Mouse (Mus musculus): ENCODE measurements around the gene Rundc3a. TPM values are rescaled to one million over a fixed set of nuclear protein-coding genes. Genes with fewer than 3 reads are reported as not detected.
A peak's percentile ranks its signal among the peaks of the same experiment; 100 is the strongest.

Gene Rundc3a
- polyA plus RNA-seq, 1 experiment from 2014 or later, result 106 TPM

GRCm38 (mm10) chr11:102411061-102411460, 17.9 kb downstream of the Rundc3a start:
- no peak overlapping the region for H3K4me3 ChIP-seq (replicated peaks; ENCODE audit: low read length)
- no peak overlapping the region for H3K27ac ChIP-seq
- DNase-seq (ENCODE audit: low spot score) (no peak), ATAC-seq (ENCODE audit: low FRiP score) (no peak)
- no peaks in the 10 kb centered on the region for H3K27me3 ChIP-seq (ENCODE audit: control insufficient read depth, insufficient read depth, low read length)
- WGBS, result 75% methylated on average over 3 of the region's 3 CpGs
- H3K9me3 ChIP-seq (ENCODE audit: control insufficient read depth, low read length), result no peaks in the 10 kb centered on the region
- H3K4me2 ChIP-seq (replicated peaks), result no peak overlapping the region
- H3K9ac ChIP-seq, result no peak overlapping the region
- H3K4me1 ChIP-seq (replicated peaks; ENCODE audit: control insufficient read depth, insufficient read depth, low read length), result peaks cover 13% of the 10 kb centered on the region
- no peaks in the 10 kb centered on the region for H3K36me3 ChIP-seq (replicated peaks; ENCODE audit: control insufficient read depth, insufficient read depth)

GRCm38 (mm10) chr11:102411704-102412103, 18.5 kb downstream of the Rundc3a start:
- H3K4me1 ChIP-seq (replicated peaks; ENCODE audit: control insufficient read depth, insufficient read depth, low read length), result peaks cover 7% of the 10 kb centered on the region
- 10% methylated on average over 11 of the region's 11 CpGs for WGBS
- no peaks in the 10 kb centered on the region for H3K9me3 ChIP-seq (ENCODE audit: control insufficient read depth, low read length)
- no peak overlapping the region for H3K27ac ChIP-seq
- H3K9ac ChIP-seq, result no peak overlapping the region
- peak; percentile 97 for DNase-seq (ENCODE audit: low spot score)
- no peaks in the 10 kb centered on the region for H3K27me3 ChIP-seq (ENCODE audit: control insufficient read depth, insufficient read depth, low read length)
- no peaks in the 10 kb centered on the region for H3K36me3 ChIP-seq (replicated peaks; ENCODE audit: control insufficient read depth, insufficient read depth)
- ATAC-seq (ENCODE audit: low FRiP score), result no peak
- H3K4me2 ChIP-seq (replicated peaks), result no peak overlapping the region
- no peak overlapping the region for H3K4me3 ChIP-seq (replicated peaks; ENCODE audit: low read length)

GRCm38 (mm10) chr11:102413059-102413458, 19.9 kb downstream of the Rundc3a start:
- H3K36me3 ChIP-seq (replicated peaks; ENCODE audit: control insufficient read depth, insufficient read depth), result no peaks in the 10 kb centered on the region
- H3K27ac ChIP-seq, result no peak overlapping the region
- no peak overlapping the region for H3K9ac ChIP-seq
- no peak overlapping the region for H3K4me2 ChIP-seq (replicated peaks)
- no peaks in the 10 kb centered on the region for H3K9me3 ChIP-seq (ENCODE audit: control insufficient read depth, low read length)
- no peak overlapping the region for H3K4me3 ChIP-seq (replicated peaks; ENCODE audit: low read length)
- WGBS, result 75% methylated on average over 8 of the region's 8 CpGs
- DNase-seq (ENCODE audit: low spot score), result no peak
- H3K27me3 ChIP-seq (ENCODE audit: control insufficient read depth, insufficient read depth, low read length), result no peaks in the 10 kb centered on the region
- ATAC-seq (ENCODE audit: low FRiP score), result no peak
- H3K4me1 ChIP-seq (replicated peaks; ENCODE audit: control insufficient read depth, insufficient read depth, low read length), result 0 out of 2 replicates have a peak, but pooled peaks cover under 1% of the 10 kb centered on the region

DNA sequence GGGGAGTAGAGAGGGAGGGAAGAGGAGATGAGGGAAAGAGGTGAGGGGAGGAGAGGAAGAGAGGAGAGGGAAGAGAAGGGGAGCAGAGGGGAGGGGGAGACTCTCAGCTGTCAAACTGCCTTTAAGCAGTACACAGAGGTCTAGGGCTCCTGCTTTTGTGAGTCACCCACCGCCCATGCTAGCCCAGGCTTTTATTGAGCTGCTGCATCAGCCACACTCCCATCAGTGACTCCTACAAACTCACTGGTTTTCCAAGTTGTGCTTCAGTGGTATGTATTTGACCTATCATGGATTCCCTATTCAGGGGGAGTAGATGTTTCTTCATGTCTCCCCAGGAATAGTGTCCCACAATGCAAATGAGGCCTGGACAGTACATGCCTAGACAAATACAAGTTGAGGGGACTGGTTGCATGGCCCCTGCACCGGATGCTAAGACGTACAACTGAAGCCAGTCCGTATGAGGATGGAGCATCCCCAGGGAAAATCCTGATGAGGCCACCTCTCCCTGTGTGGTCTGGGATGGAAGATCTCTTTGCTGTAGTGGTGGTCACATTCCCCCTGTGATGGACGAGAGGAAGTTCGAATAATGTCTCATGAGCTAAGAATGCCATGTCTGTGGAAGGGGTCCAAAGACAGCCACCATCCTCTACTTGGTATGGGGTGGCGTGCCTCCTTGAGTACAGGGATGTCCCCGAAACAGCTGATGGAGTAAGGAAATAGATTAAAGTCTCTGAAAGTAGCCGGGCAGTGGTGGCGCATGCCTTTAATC, 22.0 kb downstream of the Rundc3a start:
- Histone ChIP-seq H3K4me3 (replicated peaks; ENCODE audit: low read length) (no peak overlapping the region), H3K27me3 (ENCODE audit: control insufficient read depth, insufficient read depth, low read length) (no peaks in the 10 kb centered on the region), H3K36me3 (replicated peaks; ENCODE audit: control insufficient read depth, insufficient read depth) (no peaks in the 10 kb centered on the region), H3K4me1 (replicated peaks; ENCODE audit: control insufficient read depth, insufficient read depth, low read length) (no peaks in the 10 kb centered on the region), H3K4me2 (replicated peaks) (no peak overlapping the region), H3K9ac (no peak overlapping the region), H3K9me3 (ENCODE audit: control insufficient read depth, low read length) (no peaks in the 10 kb centered on the region), H3K27ac (no peak overlapping the region)
- no peak for ATAC-seq (ENCODE audit: low FRiP score)
- WGBS, result 73% methylated on average over 10 of the region's 10 CpGs
- no peak for DNase-seq (ENCODE audit: low spot score)

DNA sequence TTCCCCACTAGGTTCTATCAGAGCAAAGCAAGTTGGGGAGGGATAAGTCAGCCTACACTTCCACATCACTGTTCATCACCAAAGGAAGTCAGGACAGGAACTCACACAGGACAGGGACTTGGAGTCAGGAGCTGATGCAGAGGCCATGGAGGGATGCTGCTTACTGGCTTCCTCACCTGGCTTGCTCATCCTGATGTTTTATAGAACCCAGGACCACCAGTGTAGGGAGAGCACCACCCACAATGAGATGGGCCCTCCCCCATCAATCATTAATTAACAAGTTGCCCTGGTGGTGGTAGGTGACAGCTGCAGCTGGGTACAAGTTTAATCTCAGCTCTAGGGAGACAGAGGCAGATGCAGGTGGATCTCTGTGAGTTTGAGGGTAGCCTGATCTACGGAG, 24.0 kb downstream of the Rundc3a start:
- Histone ChIP-seq H3K9ac (no peak overlapping the region), H3K27me3 (ENCODE audit: control insufficient read depth, insufficient read depth, low read length) (no peaks in the 10 kb centered on the region), H3K27ac (no peak overlapping the region), H3K4me2 (replicated peaks) (no peak overlapping the region), H3K36me3 (replicated peaks; ENCODE audit: control insufficient read depth, insufficient read depth) (no peaks in the 10 kb centered on the region), H3K9me3 (ENCODE audit: control insufficient read depth, low read length) (no peaks in the 10 kb centered on the region), H3K4me3 (replicated peaks; ENCODE audit: low read length) (no peak overlapping the region), H3K4me1 (replicated peaks; ENCODE audit: control insufficient read depth, insufficient read depth, low read length) (no peaks in the 10 kb centered on the region)
- ATAC-seq (ENCODE audit: low FRiP score) (no peak), DNase-seq (ENCODE audit: low spot score) (no peak)
- WGBS, result 79% methylated on average over 1 of the region's 1 CpGs

DNA sequence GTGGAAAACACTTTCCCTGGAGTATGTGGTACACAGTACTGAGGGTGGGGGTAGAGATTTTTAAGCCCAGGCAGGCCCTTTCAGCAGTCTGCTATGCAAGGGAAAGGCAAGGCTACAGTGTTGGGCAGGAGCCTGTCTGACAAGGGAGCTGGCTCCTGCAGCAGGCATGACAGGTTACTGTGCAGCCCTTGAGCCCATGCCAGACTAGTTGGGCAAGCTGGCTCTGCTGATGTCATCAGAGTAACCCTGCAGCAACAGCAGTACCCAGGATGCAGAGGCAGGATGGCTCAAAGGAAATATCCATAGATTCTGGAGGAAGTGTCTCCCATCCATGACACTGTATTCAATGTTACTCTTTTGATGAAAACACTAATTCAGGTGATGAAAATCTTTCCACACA, 25.7 kb downstream of the Rundc3a start:
- DNase-seq (ENCODE audit: low spot score) (no peak), ATAC-seq (ENCODE audit: low FRiP score) (no peak)
- H3K27me3 ChIP-seq (ENCODE audit: control insufficient read depth, insufficient read depth, low read length), result no peaks in the 10 kb centered on the region
- H3K4me1 ChIP-seq (replicated peaks; ENCODE audit: control insufficient read depth, insufficient read depth, low read length), result no peaks in the 10 kb centered on the region
- no peak overlapping the region for H3K4me3 ChIP-seq (replicated peaks; ENCODE audit: low read length)
- no peak overlapping the region for H3K4me2 ChIP-seq (replicated peaks)
- no peak overlapping the region for H3K9ac ChIP-seq
- no peaks in the 10 kb centered on the region for H3K9me3 ChIP-seq (ENCODE audit: control insufficient read depth, low read length)
- no peaks in the 10 kb centered on the region for H3K36me3 ChIP-seq (replicated peaks; ENCODE audit: control insufficient read depth, insufficient read depth)
- H3K27ac ChIP-seq, result no peak overlapping the region

DNA sequence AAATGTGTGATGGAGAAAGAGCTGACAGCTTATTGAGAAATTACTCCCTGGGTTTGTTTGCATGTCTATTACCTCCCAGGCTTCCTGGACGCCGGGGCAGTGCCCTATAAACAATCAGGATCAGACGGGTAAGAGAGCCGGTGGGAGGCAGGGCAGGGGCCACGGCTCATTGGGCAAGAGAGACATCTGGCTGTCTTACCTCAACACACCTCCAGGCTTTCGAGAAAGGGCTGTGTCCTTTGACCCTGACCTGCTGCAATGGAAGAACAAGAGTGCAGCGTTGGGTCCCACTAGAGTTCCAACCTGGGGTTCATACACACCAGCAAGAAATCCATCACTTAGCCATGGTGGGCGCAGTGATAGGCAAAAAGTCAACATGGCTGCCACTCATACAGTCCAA, 28.4 kb downstream of the Rundc3a start:
- no peaks in the 10 kb centered on the region for H3K9me3 ChIP-seq (ENCODE audit: control insufficient read depth, low read length)
- no peak overlapping the region for H3K4me3 ChIP-seq (replicated peaks; ENCODE audit: low read length)
- H3K36me3 ChIP-seq (replicated peaks; ENCODE audit: control insufficient read depth, insufficient read depth), result no peaks in the 10 kb centered on the region
- no peaks in the 10 kb centered on the region for H3K27me3 ChIP-seq (ENCODE audit: control insufficient read depth, insufficient read depth, low read length)
- no peak overlapping the region for H3K27ac ChIP-seq
- no peak overlapping the region for H3K9ac ChIP-seq
- ATAC-seq (ENCODE audit: low FRiP score), result no peak
- no peak for DNase-seq (ENCODE audit: low spot score)
- no peak overlapping the region for H3K4me2 ChIP-seq (replicated peaks)
- 63% methylated on average over 8 of the region's 8 CpGs for WGBS
- H3K4me1 ChIP-seq (replicated peaks; ENCODE audit: control insufficient read depth, insufficient read depth, low read length), result no peaks in the 10 kb centered on the region

- Histone ChIP-seq H3K4me3 (replicated peaks; ENCODE audit: low read length) (no peak overlapping the region), H3K36me3 (replicated peaks; ENCODE audit: control insufficient read depth, insufficient read depth) (no peaks in the 10 kb centered on the region), H3K4me1 (replicated peaks; ENCODE audit: control insufficient read depth, insufficient read depth, low read length) (peaks cover 3% of the 10 kb centered on the region; the same call in 1 of the 2 replicates), H3K27ac (no peak overlapping the region), H3K4me2 (replicated peaks) (no peak overlapping the region), H3K9me3 (ENCODE audit: control insufficient read depth, low read length) (no peaks in the 10 kb centered on the region), H3K27me3 (ENCODE audit: control insufficient read depth, insufficient read depth, low read length) (no peaks in the 10 kb centered on the region), H3K9ac (no peak overlapping the region)
- DNase-seq (ENCODE audit: low spot score) (no peak), ATAC-seq (ENCODE audit: low FRiP score) (no peak)
- 81% methylated on average over 6 of the region's 6 CpGs for WGBS
Measured at GRCm38 (mm10) chr11:102424666-102425065, 31.5 kb downstream of the Rundc3a start.

GRCm38 (mm10) chr11:102425555-102426316, 32.5 kb downstream of the Rundc3a start:
- Histone ChIP-seq H3K9ac (no peak overlapping the region), H3K27ac (no peak overlapping the region), H3K4me3 (replicated peaks; ENCODE audit: low read length) (no peak overlapping the region), H3K36me3 (replicated peaks; ENCODE audit: control insufficient read depth, insufficient read depth) (no peaks in the 10 kb centered on the region), H3K4me2 (replicated peaks) (no peak overlapping the region), H3K9me3 (ENCODE audit: control insufficient read depth, low read length) (no peaks in the 10 kb centered on the region), H3K27me3 (ENCODE audit: control insufficient read depth, insufficient read depth, low read length) (no peaks in the 10 kb centered on the region), H3K4me1 (replicated peaks; ENCODE audit: control insufficient read depth, insufficient read depth, low read length) (peaks cover 7% of the 10 kb centered on the region; the same call in 1 of the 2 replicates)
- ATAC-seq (ENCODE audit: low FRiP score) (no peak), DNase-seq (ENCODE audit: low spot score) (no peak)
- WGBS, result 83% methylated on average over 8 of the region's 8 CpGs
